Mouse (Mus musculus) forebrain, postnatal 0 days (tissue): ENCODE data around the gene Pklr. TPM values are rescaled to one million over a fixed set of nuclear protein-coding genes. Genes with fewer than 3 reads are reported as not detected.

Experiments used
- ATAC-seq: fragments of 200-750 bp; cut with Nextera tagmentation; 2 replicates; pipeline ENCODE4 v1.8.0; 2017; ENCODE audit warnings: mild to moderate bottlenecking, moderate library complexity
- DNase-seq: peaks from one replicate; pipeline ENCODE4 v3.0.0-alpha.2; 2015
- H3K27ac ChIP-seq: fragments of 300-500 bp; sonication (generic); 2 replicates; pipeline ENCODE4 v1.5.1; 2014; ENCODE audit warnings: low read depth, mild to moderate bottlenecking, antibody characterized with exemption, low read length, moderate library complexity, mixed read lengths
- H3K27me3 ChIP-seq: fragments of 300-500 bp; sonication (generic); 2 replicates; pipeline ENCODE4 v1.6.1; 2014; ENCODE audit warnings: mild to moderate bottlenecking, low read length, mixed read lengths; ENCODE audit not compliant: insufficient read depth
- H3K36me3 ChIP-seq: fragments of 300-500 bp; sonication (generic); 2 replicates; pipeline ENCODE4 v1.6.1; 2014; ENCODE audit warnings: mild to moderate bottlenecking, moderate library complexity; ENCODE audit not compliant: insufficient read depth
- H3K4me1 ChIP-seq: fragments of 300-500 bp; sonication (generic); 2 replicates; pipeline ENCODE4 v1.6.1; 2014; ENCODE audit warnings: antibody characterized with exemption; ENCODE audit not compliant: insufficient read depth
- H3K4me2 ChIP-seq: fragments of 300-500 bp; sonication (generic); 2 replicates; pipeline ENCODE4 v1.6.1; 2014; ENCODE audit warnings: low read depth, mild to moderate bottlenecking, moderate library complexity
- H3K4me3 ChIP-seq: fragments of 300-500 bp; sonication (generic); 2 replicates; pipeline ENCODE4 v1.5.1; 2014; ENCODE audit warnings: low read depth, low read length, mixed read lengths
- H3K9ac ChIP-seq: fragments of 300-500 bp; sonication (generic); 2 replicates; pipeline ENCODE4 v1.6.1; 2014; ENCODE audit warnings: mild to moderate bottlenecking
- H3K9me3 ChIP-seq: fragments of 300-500 bp; sonication (generic); 2 replicates; pipeline ENCODE4 v1.6.1; 2016; ENCODE audit warnings: low read length
- CTCF ChIP-seq: sonication (generic); IDR thresholded peaks from 2 replicates; pipeline ENCODE4 v1.5.1; 2016; ENCODE audit warnings: antibody characterized with exemption, control low read depth, low read depth
- WGBS: fragments of 180-500 bp; shearing (Covaris S2); extraction: QIAGEN DNeasy Blood & Tissue Kit; methylation state at CpG from one replicate; pipeline ENCODE4 v1.1.7; 2014; 5-methylcytosine and 5-hydroxymethylcytosine counted together
- polyA plus RNA-seq: library from polyadenylated mRNA; unstranded; fragments of >200 nt; fragmentation: Nextera tagmentation; extraction: Ambion mirVana; gene quantifications from 2 replicates; pipeline ENCODE4 v1.2.1, GENCODE M21; 2015
- total RNA-seq: library from RNA; depleted of rRNA; stranded (reverse); fragments of >200 nt; gene quantifications from 2 replicates; pipeline ENCODE4 v1.2.3, GENCODE M21; 2014

The Pklr gene
- total and polyA plus RNA-seq, 2 experiments from 2014 or later = 0.19 to 0.76 TPM

GRCm38 (mm10) chr3:89102495-89103290 is 33.2 kb upstream of the Pklr start:
- TF ChIP-seq CTCF = no peak
- Histone ChIP-seq H3K27me3 (no peaks in the 10 kb centered on the region), H3K4me2 (peak overlapping the region; percentile 78), H3K4me1 (peaks cover 15% of the 10 kb centered on the region; the same call in 1 of the 2 replicates), H3K36me3 (peaks cover 16% of the 10 kb centered on the region), H3K9ac (no peak overlapping the region), H3K4me3 (peak overlapping the region; percentile 61), H3K9me3 (no peaks in the 10 kb centered on the region), H3K27ac (0 out of 2 replicates have a peak overlapping the region, but pooled peaks have one; percentile 35)
- ATAC-seq = no peak
- WGBS = 65% methylated on average over 12 of the region's 12 CpGs
- no peak for DNase-seq

GRCm38 (mm10) chr3:89103291-89103595 is 32.7 kb upstream of the Pklr start:
- no peaks in the 10 kb centered on the region for H3K9me3 ChIP-seq
- WGBS = 75% methylated on average over 4 of the region's 4 CpGs
- no peak for ATAC-seq
- no peak overlapping the region for H3K4me2 ChIP-seq
- H3K4me1 ChIP-seq = peaks cover 15% of the 10 kb centered on the region; the same call in 1 of the 2 replicates
- TF ChIP-seq CTCF = no peak
- H3K9ac ChIP-seq = no peak overlapping the region
- H3K27me3 ChIP-seq = no peaks in the 10 kb centered on the region
- H3K27ac ChIP-seq = no peak overlapping the region
- H3K4me3 ChIP-seq = no peak overlapping the region
- peaks cover 11% of the 10 kb centered on the region for H3K36me3 ChIP-seq
- DNase-seq = no peak

GRCm38 (mm10) chr3:89106881-89107280 is 29.1 kb upstream of the Pklr start:
- Histone ChIP-seq H3K9me3 (no peaks in the 10 kb centered on the region), H3K9ac (no peak overlapping the region)
- no peak for ATAC-seq

GRCm38 (mm10) chr3:89107545-89107944 is 28.4 kb upstream of the Pklr start:
- TF ChIP-seq CTCF = no peak
- DNase-seq (no peak), ATAC-seq (no peak)
- Histone ChIP-seq H3K27me3 (no peaks in the 10 kb centered on the region), H3K9ac (no peak overlapping the region), H3K27ac (no peak overlapping the region), H3K36me3 (no peaks in the 10 kb centered on the region), H3K4me1 (no peaks in the 10 kb centered on the region), H3K9me3 (no peaks in the 10 kb centered on the region), H3K4me3 (no peak overlapping the region), H3K4me2 (no peak overlapping the region)
- 69% methylated on average over 3 of the region's 3 CpGs for WGBS

More at GRCm38 (mm10) chr3:89106881-89107280, 29.1 kb upstream of the Pklr start:
- H3K27ac ChIP-seq = no peak overlapping the region
- H3K36me3 ChIP-seq = no peaks in the 10 kb centered on the region
- DNase-seq = no peak
- no peak for TF ChIP-seq CTCF
- no peak overlapping the region for H3K4me2 ChIP-seq
- no peaks in the 10 kb centered on the region for H3K4me1 ChIP-seq
- no peaks in the 10 kb centered on the region for H3K27me3 ChIP-seq
- no peak overlapping the region for H3K4me3 ChIP-seq

- H3K9ac ChIP-seq = no peak overlapping the region
- no peak overlapping the region for H3K4me3 ChIP-seq
- no peaks in the 10 kb centered on the region for H3K4me1 ChIP-seq
- TF ChIP-seq CTCF = no peak
- no peak for ATAC-seq
- H3K27ac ChIP-seq = no peak overlapping the region
- 70% methylated on average over 1 of the region's 1 CpGs for WGBS
- no peaks in the 10 kb centered on the region for H3K9me3 ChIP-seq
- H3K4me2 ChIP-seq = no peak overlapping the region
- H3K36me3 ChIP-seq = no peaks in the 10 kb centered on the region
- DNase-seq = no peak
- no peaks in the 10 kb centered on the region for H3K27me3 ChIP-seq
Observed at GRCm38 (mm10) chr3:89108146-89108545, 27.8 kb upstream of the Pklr start.

- no peak overlapping the region for H3K4me3 ChIP-seq
- no peak for ATAC-seq
- no peaks in the 10 kb centered on the region for H3K9me3 ChIP-seq
- no peak overlapping the region for H3K4me2 ChIP-seq
- DNase-seq = no peak
- H3K4me1 ChIP-seq = no peaks in the 10 kb centered on the region
- no peak overlapping the region for H3K27ac ChIP-seq
- TF ChIP-seq CTCF = no peak
- no peaks in the 10 kb centered on the region for H3K36me3 ChIP-seq
- no peaks in the 10 kb centered on the region for H3K27me3 ChIP-seq
- H3K9ac ChIP-seq = no peak overlapping the region
- WGBS = 88% methylated on average over 4 of the region's 4 CpGs
Observed at GRCm38 (mm10) chr3:89113058-89113457, 22.9 kb upstream of the Pklr start.

- H3K4me3 ChIP-seq = no peak overlapping the region
- DNase-seq = peak; percentile 28
- peak; percentile 58 for ATAC-seq
Observed at GRCm38 (mm10) chr3:89115522-89115921, 20.4 kb upstream of the Pklr start.

More at GRCm38 (mm10) chr3:89115522-89115921, 20.4 kb upstream of the Pklr start:
- Histone ChIP-seq H3K9me3 (no peaks in the 10 kb centered on the region), H3K36me3 (no peaks in the 10 kb centered on the region), H3K27ac (no peak overlapping the region), H3K27me3 (no peaks in the 10 kb centered on the region), H3K4me2 (no peak overlapping the region), H3K4me1 (no peaks in the 10 kb centered on the region), H3K9ac (no peak overlapping the region)
- 7% methylated on average over 2 of the region's 2 CpGs for WGBS
- TF ChIP-seq CTCF = peak; percentile 52
